Mouse (Mus musculus): ENCODE measurements at regions not wholly inside any gene's neighbourhood (a gene's known extent, or its start where the extent isn't known, plus 50 kb on each side); places are given as distances from the start of the nearest gene placed in this dataset.

GRCm38 (mm10) chr1:168764368-168764895 is 332.4 kb upstream of the Pbx1 start:
- no peaks in the 10 kb centered on the region for H3K27me3 ChIP-seq (ENCODE audit: control insufficient read depth in 1 of 2, insufficient read depth in 2 of 2, low read length in 2 of 2)
- H3K4me3 ChIP-seq (ENCODE audit: control insufficient read depth in 1 of 2, insufficient read depth in 1 of 2, low read depth in 2 of 2, low read length in 2 of 2): no peak overlapping the region
- H3K9ac ChIP-seq (ENCODE audit: control insufficient read depth, low read depth, low read length, poor library complexity, severe bottlenecking): no peak overlapping the region
- no peaks in the 10 kb centered on the region for H3K4me1 ChIP-seq (ENCODE audit: control insufficient read depth in 1 of 2, insufficient read depth in 2 of 2, low read length in 2 of 2)
- H3K36me3 ChIP-seq (ENCODE audit: control insufficient read depth in 1 of 2, insufficient read depth in 2 of 2, low read length in 2 of 2): no peaks in the 10 kb centered on the region
- no peak for TF ChIP-seq MEF2A (IDR thresholded peaks at IDR 0.05; ENCODE audit: extremely low read depth, insufficient replicate concordance, low read depth, low read length, poor library complexity, severe bottlenecking)
- no peak for TF ChIP-seq USF2 (IDR thresholded peaks at IDR 0.05; ENCODE audit: borderline replicate concordance in 1 of 2, insufficient read depth in 1 of 2, low read depth in 1 of 2, low read length in 2 of 2)
- no peak for TF ChIP-seq BHLHE40 (IDR thresholded peaks at IDR 0.05; ENCODE audit: borderline replicate concordance, low read depth, low read length)
- TF ChIP-seq ZMIZ1 (IDR thresholded peaks at IDR 0.05; ENCODE audit: low read depth, low read length): no peak
- no peak for TF ChIP-seq HCFC1 (IDR thresholded peaks at IDR 0.05; ENCODE audit: low read depth, low read length)
- no peak for TF ChIP-seq ELF1 (IDR thresholded peaks at IDR 0.05; ENCODE audit: low read depth, low read length)
- TF ChIP-seq EP300 (IDR thresholded peaks at IDR 0.05; ENCODE audit: low read depth in 1 of 2, low read length in 2 of 2): no peak
- TF ChIP-seq MYC (IDR thresholded peaks at IDR 0.05; ENCODE audit: low read depth, low read length): no peak
- TF ChIP-seq TCF12 (IDR thresholded peaks at IDR 0.05; ENCODE audit: low read depth, low read length): no peak
- no peak for TF ChIP-seq JUND (IDR thresholded peaks at IDR 0.05; ENCODE audit: low read depth, low read length)
- no peak for TF ChIP-seq GATA1 (IDR thresholded peaks at IDR 0.05; ENCODE audit: low read depth, low read length)
- no peak for TF ChIP-seq RAD21 (IDR thresholded peaks at IDR 0.05; ENCODE audit: low read depth, low read length)
- TF ChIP-seq CHD2 (IDR thresholded peaks at IDR 0.05; ENCODE audit: low read length): no peak
- no peaks in the 10 kb centered on the region for H3K79me2 ChIP-seq (ENCODE audit: control insufficient read depth, insufficient read depth, low read length, poor library complexity)
- H3K27ac ChIP-seq (ENCODE audit: control insufficient read depth, low read depth, low read length): no peak overlapping the region
- DNase-seq (ENCODE audit: low read depth, low spot score): no peak
- H3K9me3 ChIP-seq (replicated peaks; ENCODE audit: insufficient read depth, low read length): no peaks in the 10 kb centered on the region

- no peaks in the 10 kb centered on the region for H3K4me1 ChIP-seq (ENCODE audit: control insufficient read depth in 1 of 2, insufficient read depth in 2 of 2, low read length in 2 of 2)
Measured at GRCm38 (mm10) chr1:168761095-168761494, 329.0 kb upstream of the Pbx1 start.

More at GRCm38 (mm10) chr1:168761095-168761494, 329.0 kb upstream of the Pbx1 start:
- DNase-seq (ENCODE audit: low read depth, low spot score): no peak
- no peak overlapping the region for H3K9ac ChIP-seq (ENCODE audit: control insufficient read depth, low read depth, low read length, poor library complexity, severe bottlenecking)
- H3K27me3 ChIP-seq (ENCODE audit: control insufficient read depth in 1 of 2, insufficient read depth in 2 of 2, low read length in 2 of 2): no peaks in the 10 kb centered on the region
- H3K36me3 ChIP-seq (ENCODE audit: control insufficient read depth in 1 of 2, insufficient read depth in 2 of 2, low read length in 2 of 2): no peaks in the 10 kb centered on the region
- no peak for TF ChIP-seq TCF12 (IDR thresholded peaks at IDR 0.05; ENCODE audit: low read depth, low read length)
- TF ChIP-seq POLR2A (IDR thresholded peaks at IDR 0.05; ENCODE audit: control insufficient read depth in 1 of 2, insufficient read depth in 1 of 2, low read depth in 1 of 2, low read length in 2 of 2, poor library complexity in 1 of 2): no peak
- TF ChIP-seq SIN3A (IDR thresholded peaks at IDR 0.05; ENCODE audit: low read length): no peak
- TF ChIP-seq RCOR1 (IDR thresholded peaks at IDR 0.05; ENCODE audit: low read depth, low read length): no peak
- no peak for TF ChIP-seq MAX (IDR thresholded peaks at IDR 0.05; ENCODE audit: low read length)
- TF ChIP-seq GATA1 (IDR thresholded peaks at IDR 0.05; ENCODE audit: low read depth, low read length): no peak
- no peak for TF ChIP-seq ZNF384 (IDR thresholded peaks at IDR 0.05; ENCODE audit: low read depth, low read length)
- no peak for TF ChIP-seq HCFC1 (IDR thresholded peaks at IDR 0.05; ENCODE audit: low read depth, low read length)
- no peak for TF ChIP-seq POLR2AphosphoS2 (IDR thresholded peaks at IDR 0.05; ENCODE audit: low read length)
- no peaks in the 10 kb centered on the region; the same call in 1 of the 2 replicates for H3K9me3 ChIP-seq (replicated peaks; ENCODE audit: insufficient read depth, low read length)
- no peak overlapping the region for H3K4me3 ChIP-seq (ENCODE audit: control insufficient read depth in 1 of 2, insufficient read depth in 1 of 2, low read depth in 2 of 2, low read length in 2 of 2)
- H3K79me2 ChIP-seq (ENCODE audit: control insufficient read depth, insufficient read depth, low read length, poor library complexity): no peaks in the 10 kb centered on the region
- H3K27ac ChIP-seq (ENCODE audit: control insufficient read depth, low read depth, low read length): no peak overlapping the region

Measured in MEL (cell line).